Mouse (Mus musculus): ENCODE results near the gene Prkg1.

DNA sequence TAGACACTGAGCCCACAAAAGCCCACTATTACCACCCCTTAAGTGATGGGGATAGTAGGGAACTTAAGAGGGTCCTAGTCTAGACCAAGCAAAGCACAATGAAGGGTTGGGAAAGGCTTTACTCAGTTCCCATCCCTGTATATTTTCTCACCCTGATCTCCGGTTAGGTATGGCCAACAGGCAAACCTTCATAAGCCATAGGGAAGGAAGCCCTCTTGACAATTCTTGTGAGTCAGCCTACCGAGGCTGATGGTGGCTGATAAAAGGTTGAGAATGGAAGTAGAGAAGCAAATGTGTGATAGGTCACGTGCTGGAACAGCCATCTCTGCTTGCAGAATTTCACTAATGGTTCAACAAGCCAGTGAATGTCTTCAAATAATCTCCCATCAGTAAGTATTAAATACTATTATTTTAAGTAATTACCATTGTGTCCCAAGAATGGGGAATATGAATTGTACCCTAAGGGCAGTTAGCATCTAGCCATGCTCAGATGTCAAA is 16.7 kb upstream of the Prkg1 start:
- no peak for TF ChIP-seq POLR2A (IDR thresholded peaks at IDR 0.05; ENCODE audit: extremely low read depth, insufficient read depth, low read length)
- TF ChIP-seq CTCF (IDR thresholded peaks at IDR 0.05; ENCODE audit: extremely low read depth, insufficient read depth, low read length) = no peak
